Mouse (Mus musculus) CH12.LX (cell line): ENCODE results near the gene Cirbp. TPM values are rescaled to one million over a fixed set of nuclear protein-coding genes. Genes with fewer than 3 reads are reported as not detected.

Experiments used
- DNase-seq: peaks from one replicate; pipeline ENCODE4 v3.0.0-alpha.2; 2013; ENCODE audit errors: extremely low read depth
- H3K27ac ChIP-seq: 2 replicates; pipeline ENCODE4 v1.5.1; 2012; ENCODE audit warnings: low read depth, mild to moderate bottlenecking, control low read depth, moderate library complexity; ENCODE audit not compliant: insufficient read depth
- H3K27me3 ChIP-seq: replicated peaks from 2 replicates; pipeline ENCODE3; 2012; ENCODE audit warnings: inconsistent platforms
- H3K36me3 ChIP-seq, 2 experiments: replicated peaks in 1 of 2; 2 replicates each; pipeline versions ENCODE3 to v1.6.1; 2012; ENCODE audit warnings: inconsistent platforms in 1 of 2, low read length in 1 of 2, mild to moderate bottlenecking in 1 of 2, mixed read lengths in 1 of 2, moderate library complexity in 1 of 2; ENCODE audit not compliant: control insufficient read depth in 1 of 2, insufficient read depth in 1 of 2
- H3K4me1 ChIP-seq, 2 experiments: 2 replicates each; pipeline ENCODE4 v1.6.1; 2012; ENCODE audit warnings: inconsistent platforms in 1 of 2, moderate library complexity in 1 of 2; ENCODE audit not compliant: insufficient read depth in 2 of 2, control insufficient read depth in 1 of 2
- H3K4me2 ChIP-seq: 2 replicates; pipeline ENCODE4 v1.6.1; 2012; ENCODE audit warnings: low read depth, mild to moderate bottlenecking, control low read depth; ENCODE audit not compliant: poor library complexity, insufficient read depth, severe bottlenecking
- H3K4me3 ChIP-seq, 3 experiments: fragments of 150-350 bp in 1 of 3; sonication (generic) in 1 of 3; replicated peaks in 1 of 3; 2 replicates each; pipeline versions ENCODE3 to v1.5.1; 2011 to 2012; ENCODE audit warnings: low read depth in 2 of 3, low read length in 2 of 3, mild to moderate bottlenecking in 2 of 3, moderate library complexity in 2 of 3, control low read depth in 1 of 3, improper control_type of control experiment in 1 of 3, inconsistent platforms in 1 of 3, mixed read lengths in 1 of 3; ENCODE audit not compliant: poor library complexity in 1 of 3
- H3K79me2 ChIP-seq: replicated peaks from 2 replicates; pipeline ENCODE4 v1.6.1; 2012; ENCODE audit warnings: mild to moderate bottlenecking, moderate library complexity; ENCODE audit not compliant: control insufficient read depth, poor library complexity, insufficient read depth, severe bottlenecking; ENCODE audit errors: extremely low read depth
- H3K9ac ChIP-seq: 2 replicates; pipeline ENCODE4 v1.6.1; 2012; ENCODE audit warnings: low read depth, mild to moderate bottlenecking, control low read depth, moderate library complexity; ENCODE audit not compliant: insufficient read depth
- H3K9me3 ChIP-seq: replicated peaks from 2 replicates; pipeline ENCODE3; 2012; ENCODE audit warnings: low read length, inconsistent platforms, mixed read lengths
- BHLHE40 ChIP-seq: IDR thresholded peaks from 2 replicates; pipeline ENCODE4 v1.6.1; 2011; ENCODE audit warnings: mild to moderate bottlenecking, low read depth, low read length, improper control_type of control experiment
- CHD1 ChIP-seq: IDR thresholded peaks from 2 replicates; pipeline ENCODE4 v1.6.1; 2012; ENCODE audit warnings: low read depth, low read length, improper control_type of control experiment, inconsistent platforms
- CHD2 ChIP-seq: IDR thresholded peaks from 2 replicates; pipeline ENCODE4 v1.6.1; 2011; ENCODE audit warnings: low read length, improper control_type of control experiment
- CTCF ChIP-seq, 2 experiments: IDR thresholded peaks in 1 of 2; conservative IDR thresholded peaks in 1 of 2; 2 replicates each; pipeline ENCODE4 v1.5.1; 2011 to 2012; ENCODE audit warnings: low read depth in 2 of 2, low read length in 2 of 2, improper control_type of control experiment in 1 of 2, inconsistent platforms in 1 of 2, mild to moderate bottlenecking in 1 of 2, moderate library complexity in 1 of 2
- ELF1 ChIP-seq: IDR thresholded peaks from 2 replicates; pipeline ENCODE4 v1.6.1; 2014; ENCODE audit warnings: low read depth, mild to moderate bottlenecking, inconsistent platforms, low read length, improper control_type of control experiment
- EP300 ChIP-seq: IDR thresholded peaks from 2 replicates; pipeline ENCODE4 v1.6.1; 2011; ENCODE audit warnings: low read length, improper control_type of control experiment
- ETS1 ChIP-seq: conservative IDR thresholded peaks from 2 replicates; pipeline ENCODE4 v1.6.1; 2012; ENCODE audit warnings: low read depth, mild to moderate bottlenecking, inconsistent platforms, low read length, improper control_type of control experiment, moderate library complexity
- IRF4 ChIP-seq: IDR thresholded peaks from 2 replicates; pipeline ENCODE4 v1.6.1; 2014; ENCODE audit warnings: low read depth, mild to moderate bottlenecking, inconsistent platforms, low read length, improper control_type of control experiment
- JUN ChIP-seq: IDR thresholded peaks from 2 replicates; pipeline ENCODE4 v1.6.1; 2011; ENCODE audit warnings: low read depth, mild to moderate bottlenecking, low read length, improper control_type of control experiment, moderate library complexity; ENCODE audit not compliant: insufficient read depth
- JUND ChIP-seq: conservative IDR thresholded peaks from 2 replicates; pipeline ENCODE4 v1.6.1; 2011; ENCODE audit warnings: low read depth, low read length, improper control_type of control experiment
- KAT2A ChIP-seq: IDR thresholded peaks from 2 replicates; pipeline ENCODE4 v1.6.1; 2012; ENCODE audit warnings: low read length, improper control_type of control experiment, inconsistent platforms; ENCODE audit not compliant: insufficient replicate concordance
- MAFK ChIP-seq: IDR thresholded peaks from 2 replicates; pipeline ENCODE4 v1.6.1; 2011; ENCODE audit warnings: low read length, improper control_type of control experiment; ENCODE audit not compliant: insufficient replicate concordance
- MAX ChIP-seq: IDR thresholded peaks from 2 replicates; pipeline ENCODE4 v1.6.1; 2011; ENCODE audit warnings: low read length, improper control_type of control experiment
- MEF2A ChIP-seq: IDR thresholded peaks from 2 replicates; pipeline ENCODE4 v1.6.1; 2014; ENCODE audit warnings: low read depth, mild to moderate bottlenecking, inconsistent platforms, low read length, improper control_type of control experiment, borderline replicate concordance
- MXI1 ChIP-seq: IDR thresholded peaks from 2 replicates; pipeline ENCODE4 v1.6.1; 2011; ENCODE audit warnings: mild to moderate bottlenecking, low read depth, low read length, improper control_type of control experiment
- MYC ChIP-seq: IDR thresholded peaks from 2 replicates; pipeline ENCODE4 v1.6.1; 2011; ENCODE audit warnings: low read depth, mild to moderate bottlenecking, improper control_type of control experiment, low read length
- NRF1 ChIP-seq: IDR thresholded peaks from 2 replicates; pipeline ENCODE4 v1.6.1; 2014; ENCODE audit warnings: low read depth, mild to moderate bottlenecking, inconsistent platforms, low read length, improper control_type of control experiment, moderate library complexity
- PAX5 ChIP-seq: IDR thresholded peaks from 2 replicates; pipeline ENCODE4 v1.6.1; 2012; ENCODE audit warnings: low read length, inconsistent platforms, mixed read lengths
- POLR2A ChIP-seq: IDR thresholded peaks from 2 replicates; pipeline ENCODE4 v1.6.1; 2011; ENCODE audit warnings: low read depth, mild to moderate bottlenecking, improper control_type of control experiment, low read length
- RCOR1 ChIP-seq: conservative IDR thresholded peaks from 2 replicates; pipeline ENCODE4 v1.6.1; 2012; ENCODE audit warnings: low read depth, mild to moderate bottlenecking, inconsistent platforms, low read length, improper control_type of control experiment
- SMC3 ChIP-seq: IDR thresholded peaks from 2 replicates; pipeline ENCODE4 v1.6.1; 2011; ENCODE audit warnings: low read depth, low read length, improper control_type of control experiment
- UBTF ChIP-seq: IDR thresholded peaks from 2 replicates; pipeline ENCODE4 v1.6.1; 2012; ENCODE audit warnings: low read depth, mild to moderate bottlenecking, inconsistent platforms, low read length, improper control_type of control experiment, moderate library complexity
- USF1 ChIP-seq: IDR thresholded peaks from 2 replicates; pipeline ENCODE4 v1.6.1; 2014; ENCODE audit warnings: low read depth, mild to moderate bottlenecking, inconsistent platforms, low read length, improper control_type of control experiment
- ZC3H11A ChIP-seq: IDR thresholded peaks from 2 replicates; pipeline ENCODE4 v1.6.1; 2012; ENCODE audit warnings: low read depth, mild to moderate bottlenecking, inconsistent platforms, low read length, improper control_type of control experiment
- ZKSCAN1 ChIP-seq: IDR thresholded peaks from 2 replicates; pipeline ENCODE4 v1.6.1; 2012; ENCODE audit warnings: low read depth, inconsistent platforms, low read length, improper control_type of control experiment, borderline replicate concordance
- ZMIZ1 ChIP-seq: IDR thresholded peaks from 2 replicates; pipeline ENCODE4 v1.6.1; 2012; ENCODE audit warnings: low read depth, mild to moderate bottlenecking, inconsistent platforms, low read length, improper control_type of control experiment
- ZNF384 ChIP-seq: IDR thresholded peaks from 2 replicates; pipeline ENCODE4 v1.6.1; 2012; ENCODE audit warnings: low read depth, low read length, improper control_type of control experiment, inconsistent platforms
- dilution Hi-C: fragments of 300-500 bp; cut with MboI; formaldehyde crosslinking; loops from 2 replicates; pipeline ENCODE4 v1.14.3; 2020; ENCODE audit warnings: low sequenced_read_pairs; ENCODE audit not compliant: extremely low pct_unique_long_range_greater_than_20kb, extremely low pct_ligation_motif_present
- in situ Hi-C: fragments of 300-500 bp; cut with MboI; formaldehyde crosslinking; loops from 3 replicates; pipeline ENCODE4 v1.14.3; 2019; ENCODE audit warnings: low sequenced_read_pairs, low pct_ligation_motif_present, low pct_unique_long_range_greater_than_20kb, mixed read lengths
- polyA plus RNA-seq: library from polyadenylated mRNA; unstranded; fragments of >175 nt; gene quantifications from 2 replicates; pipeline ENCODE4 v1.2.1, GENCODE M21; 2012; ENCODE audit warnings: low read depth; ENCODE audit not compliant: insufficient read length
- total RNA-seq, 2 experiments: library from RNA; depleted of rRNA; stranded (reverse); fragments of 300-350 nt in 1 of 2; fragments of >200 nt in 1 of 2; gene quantifications; 2 replicates each; pipeline ENCODE4 v1.2.3; 2012 to 2014

Gene Cirbp
- total and polyA plus RNA-seq, 3 experiments: 27.0 to 40.2 (median 34.4) TPM

DNA sequence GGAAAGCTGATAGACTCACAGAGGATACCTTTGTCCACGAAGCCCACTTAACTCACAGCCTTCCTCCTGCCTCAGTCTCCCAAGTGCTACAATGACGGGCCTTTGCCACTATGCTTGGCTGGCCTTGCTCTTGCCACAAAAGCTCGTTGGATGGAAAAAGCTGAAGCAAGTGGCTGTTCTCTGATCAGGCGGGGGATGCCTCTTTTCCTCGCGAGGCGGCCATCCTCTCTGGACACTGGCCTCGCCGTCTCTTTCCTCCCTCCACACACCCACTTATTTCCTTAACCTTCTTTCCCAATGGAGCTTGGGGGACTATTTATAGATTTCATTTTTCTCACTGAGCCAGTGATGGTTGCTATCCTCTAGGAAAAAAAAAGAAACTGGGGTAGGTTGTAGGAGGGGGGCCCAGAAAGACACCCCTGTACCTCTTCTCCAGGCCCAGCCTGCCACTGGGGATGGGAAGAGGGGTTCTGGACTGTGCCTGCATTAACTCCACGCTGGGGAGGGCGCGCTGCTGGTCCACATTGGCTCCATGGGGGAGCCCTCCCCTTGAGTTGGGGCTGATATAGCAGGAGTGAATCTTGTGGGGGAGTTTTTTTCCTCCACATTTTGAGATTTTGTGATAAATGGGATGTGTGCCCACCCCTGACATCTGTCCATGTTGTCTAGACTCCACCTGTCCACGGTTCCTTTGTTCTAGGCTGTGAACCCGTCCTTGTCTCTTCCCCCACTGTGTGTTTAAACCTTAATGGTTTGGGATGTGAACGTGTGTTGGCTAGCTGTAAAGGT is 8.4 kb upstream of the Cirbp start:
- dilution Hi-C loops (no loop called here), in situ Hi-C loops (no loop called here)
- H3K27me3 ChIP-seq: no peaks in the 10 kb centered on the region
- peaks cover 7% of the 10 kb centered on the region for H3K79me2 ChIP-seq
- peak overlapping the region; percentile 61; the same call in 1 of the 2 replicates for H3K4me2 ChIP-seq
- H3K36me3 ChIP-seq: peaks cover 38 to 48% of the 10 kb centered on the region in 2 experiments
- H3K4me3 ChIP-seq: no peak overlapping the region
- H3K9ac ChIP-seq: no peak overlapping the region
- no peak for DNase-seq
- no peak overlapping the region for H3K27ac ChIP-seq
- H3K9me3 ChIP-seq: no peaks in the 10 kb centered on the region
- TF ChIP-seq RCOR1: no peak
- no peak for TF ChIP-seq IRF4
- no peak for TF ChIP-seq MAX
- TF ChIP-seq ZNF384: no peak
- no peak for TF ChIP-seq MAFK
- no peak for TF ChIP-seq MXI1
- no peak for TF ChIP-seq ZKSCAN1
- no peak for TF ChIP-seq UBTF
- TF ChIP-seq SMC3: no peak
- no peak for TF ChIP-seq POLR2A
- no peak for TF ChIP-seq ZMIZ1
- TF ChIP-seq CHD1: no peak
- TF ChIP-seq MYC: no peak
- no peak for TF ChIP-seq MEF2A
- TF ChIP-seq BHLHE40: no peak
- TF ChIP-seq EP300: no peak
- TF ChIP-seq, all 38 proteins: peak for 0
- H3K4me1 ChIP-seq: peaks cover 36 to 84% of the 10 kb centered on the region in 2 experiments

DNA sequence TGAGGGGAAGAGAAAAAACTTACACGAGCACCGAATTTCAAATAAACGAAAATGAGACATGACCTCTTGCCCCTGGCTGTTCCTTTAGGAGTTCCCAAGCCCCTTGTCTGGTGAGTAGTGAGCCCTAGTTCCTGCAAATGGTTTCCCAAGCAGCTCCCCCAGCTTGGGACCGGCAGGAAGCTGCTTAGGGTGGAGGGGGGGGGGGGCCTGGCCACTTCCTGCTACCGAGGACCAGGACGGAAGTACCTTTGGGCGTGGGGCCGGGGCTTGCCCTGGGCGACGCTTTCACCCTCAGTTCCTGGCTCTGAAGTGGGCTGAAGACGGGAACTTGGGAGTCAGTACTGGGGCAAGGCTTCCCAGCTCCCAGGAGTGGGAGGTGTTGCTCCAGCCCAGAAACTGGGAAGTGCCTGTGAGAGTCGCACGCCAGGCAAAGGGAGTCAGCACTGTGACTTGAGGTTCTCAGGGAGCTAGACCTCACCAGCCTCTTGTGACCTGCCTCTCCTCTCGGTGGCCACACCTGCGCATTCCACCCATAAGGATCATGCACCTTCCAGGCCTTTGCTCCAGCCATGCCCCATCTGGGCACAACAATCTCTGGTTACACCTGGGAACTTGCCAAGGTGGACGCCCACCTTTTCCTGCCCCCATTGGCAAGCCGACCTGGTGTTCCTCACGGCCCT is 7.3 kb upstream of the Cirbp start:
- Histone ChIP-seq H3K4me1 (peaks cover 38 to 88% of the 10 kb centered on the region in 2 experiments), H3K9ac (peak overlapping the region; percentile 63; the same call in 1 of the 2 replicates), H3K27me3 (no peaks in the 10 kb centered on the region), H3K4me3 (peak overlapping the region; percentile 37 to 66 (median 54)), H3K9me3 (no peaks in the 10 kb centered on the region), H3K4me2 (peak overlapping the region; percentile 61), H3K36me3 (peaks cover 34 to 42% of the 10 kb centered on the region in 2 experiments), H3K79me2 (peaks cover 4% of the 10 kb centered on the region), H3K27ac (peak overlapping the region; percentile 92)
- in situ Hi-C loops: no loop called here
- dilution Hi-C loops: no loop called here
- DNase-seq: no peak
- no peak; the same call in 1 of the 2 replicates for TF ChIP-seq IRF4
- TF ChIP-seq SMC3: no peak
- TF ChIP-seq NRF1: no peak; the same call in 1 of the 2 replicates
- TF ChIP-seq CTCF (conservative IDR thresholded peaks at IDR 0.05 in 1 of 2, IDR thresholded peaks at IDR 0.05 in 1 of 2; ENCODE audit: low read depth in 2 of 2, low read length in 2 of 2): no peak
- TF ChIP-seq MXI1: peak; percentile 33; the same call in 1 of the 2 replicates
- no peak for TF ChIP-seq CHD2
- peak; percentile 73 for TF ChIP-seq ZMIZ1
- TF ChIP-seq ETS1: peak; percentile 8; the same call in 1 of the 2 replicates
- peak; percentile 50; the same call in 1 of the 2 replicates for TF ChIP-seq CHD1
- TF ChIP-seq ZKSCAN1: no peak
- TF ChIP-seq KAT2A: no peak
- TF ChIP-seq EP300: no peak
- TF ChIP-seq MAFK: no peak
- no peak for TF ChIP-seq PAX5
- no peak for TF ChIP-seq JUND
- 0 out of 2 replicates have a peak, but pooled peaks have one; percentile 22 for TF ChIP-seq UBTF
- TF ChIP-seq ZC3H11A: no peak
- TF ChIP-seq RCOR1: no peak
- no peak for TF ChIP-seq BHLHE40
- TF ChIP-seq MEF2A: 0 out of 2 replicates have a peak, but pooled peaks have one; percentile 9
- TF ChIP-seq USF1: no peak
- TF ChIP-seq MYC: no peak
- TF ChIP-seq ELF1: peak; percentile 88
- TF ChIP-seq JUN: no peak
